Mouse (Mus musculus) midbrain, postnatal 0 days (tissue): ENCODE data around the gene Hspbp1. TPM values are rescaled to one million over a fixed set of nuclear protein-coding genes. Genes with fewer than 3 reads are reported as not detected.

Experiments used
- ATAC-seq: fragments of 200-750 bp; cut with Nextera tagmentation; 2 replicates; pipeline ENCODE4 v1.8.0; 2017; ENCODE audit warnings: moderate number of reproducible peaks, mild to moderate bottlenecking, moderate TSS enrichment, moderate library complexity; ENCODE audit not compliant: low FRiP score
- DNase-seq: peaks from one replicate; pipeline ENCODE4 v3.0.0-alpha.2; 2015; ENCODE audit warnings: low spot score
- H3K27ac ChIP-seq: fragments of 300-500 bp; sonication (generic); 2 replicates; pipeline ENCODE4 v1.5.1; 2014; ENCODE audit warnings: low read depth, mild to moderate bottlenecking, low read length, mixed read lengths
- H3K27me3 ChIP-seq: fragments of 300-500 bp; sonication (generic); 2 replicates; pipeline ENCODE4 v1.6.1; 2014; ENCODE audit warnings: low read length, control low read depth, mixed read lengths; ENCODE audit not compliant: insufficient read depth
- H3K36me3 ChIP-seq: fragments of 300-500 bp; sonication (generic); 2 replicates; pipeline ENCODE4 v1.6.1; 2014; ENCODE audit warnings: low read length, control low read depth, mixed read lengths; ENCODE audit not compliant: insufficient read depth
- H3K4me1 ChIP-seq: fragments of 300-500 bp; sonication (generic); 2 replicates; pipeline ENCODE4 v1.6.1; 2014; ENCODE audit warnings: mild to moderate bottlenecking, control low read depth, antibody characterized with exemption, low read length, mixed read lengths; ENCODE audit not compliant: insufficient read depth
- H3K4me2 ChIP-seq: fragments of 300-500 bp; sonication (generic); 2 replicates; pipeline ENCODE4 v1.6.1; 2014; ENCODE audit warnings: low read depth, mild to moderate bottlenecking, low read length, mixed read lengths; ENCODE audit not compliant: poor library complexity, severe bottlenecking
- H3K4me3 ChIP-seq: fragments of 300-500 bp; sonication (generic); 2 replicates; pipeline ENCODE4 v1.5.1; 2014; ENCODE audit warnings: low read depth, mild to moderate bottlenecking, low read length, moderate library complexity
- H3K9ac ChIP-seq: fragments of 300-500 bp; sonication (generic); replicated peaks from 2 replicates; pipeline ENCODE4 v1.6.1; 2014; ENCODE audit warnings: mild to moderate bottlenecking, low read length, moderate library complexity, mixed read lengths; ENCODE audit not compliant: poor library complexity, severe bottlenecking
- H3K9me3 ChIP-seq: fragments of 300-500 bp; sonication (generic); 2 replicates; pipeline ENCODE4 v1.6.1; 2016; ENCODE audit warnings: low read length, control low read depth
- CTCF ChIP-seq: IDR thresholded peaks from 2 replicates; pipeline ENCODE4 v1.5.1; 2016; ENCODE audit warnings: antibody characterized with exemption, mild to moderate bottlenecking
- WGBS: fragments of 180-500 bp; shearing (Covaris S2); extraction: QIAGEN DNeasy Blood & Tissue Kit; methylation state at CpG from one replicate; pipeline ENCODE4 v1.1.7; 2014; 5-methylcytosine and 5-hydroxymethylcytosine counted together
- polyA plus RNA-seq: library from polyadenylated mRNA; unstranded; fragments of >200 nt; fragmentation: Nextera tagmentation; extraction: Ambion mirVana; gene quantifications from 2 replicates; pipeline ENCODE4 v1.2.1, GENCODE M21; 2015
- total RNA-seq: library from RNA; depleted of rRNA; stranded (reverse); fragments of >200 nt; gene quantifications from 2 replicates; pipeline ENCODE4 v1.2.3, GENCODE M21; 2014

Hspbp1 gene
- total and polyA plus RNA-seq, 2 experiments from 2014 or later, result 193 to 247 TPM

DNA sequence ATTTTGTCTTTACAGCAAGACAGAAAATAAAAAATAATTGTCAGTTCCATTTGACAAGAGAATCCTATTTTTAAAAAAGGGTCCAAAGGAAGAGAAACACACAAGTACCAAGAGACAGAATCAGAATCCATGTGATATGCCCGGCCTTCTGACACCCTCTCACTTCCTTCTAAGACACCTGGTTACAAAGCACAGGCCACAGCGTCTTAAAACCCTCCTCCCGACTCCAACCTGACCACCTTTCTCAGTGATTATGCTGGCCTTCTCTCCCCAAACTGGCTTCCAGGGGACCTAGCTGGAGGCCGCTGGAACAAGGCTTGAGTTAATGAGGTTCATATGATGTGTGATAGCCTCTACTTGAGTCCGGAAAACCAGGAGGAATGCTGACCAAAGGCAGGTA, 31.5 kb downstream of the Hspbp1 start:
- Histone ChIP-seq H3K9me3 (no peaks in the 10 kb centered on the region), H3K9ac (no peak overlapping the region), H3K4me2 (no peak overlapping the region), H3K27ac (no peak overlapping the region), H3K4me1 (peaks cover 15% of the 10 kb centered on the region), H3K27me3 (no peaks in the 10 kb centered on the region), H3K36me3 (peaks cover 11% of the 10 kb centered on the region; the same call in 1 of the 2 replicates), H3K4me3 (no peak overlapping the region)
- TF ChIP-seq CTCF, result no peak
- no peak for DNase-seq
- WGBS, result 85% methylated on average over 5 of the region's 5 CpGs
- ATAC-seq, result no peak

DNA sequence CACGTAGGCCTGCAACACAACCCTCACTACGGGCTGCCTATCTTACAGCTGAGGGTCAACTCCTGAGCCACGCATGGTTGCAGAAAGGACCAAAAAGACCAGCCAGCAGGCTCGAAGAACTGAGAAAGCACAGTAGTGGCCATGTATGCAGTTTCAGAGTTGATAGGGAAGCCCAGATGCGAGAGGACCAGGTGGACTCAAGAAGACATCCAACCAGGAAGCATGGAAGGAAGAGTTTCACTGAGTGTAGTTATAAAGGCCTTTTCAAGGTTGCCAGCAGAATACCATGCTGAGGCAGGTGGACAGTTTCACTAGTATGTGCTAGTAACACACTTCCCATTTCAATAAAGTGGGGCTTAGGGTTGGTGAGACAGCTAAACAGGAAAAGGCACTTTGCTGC, 32.1 kb downstream of the Hspbp1 start:
- Histone ChIP-seq H3K27ac (no peak overlapping the region), H3K9ac (no peak overlapping the region), H3K4me2 (no peak overlapping the region), H3K9me3 (no peaks in the 10 kb centered on the region), H3K36me3 (peaks cover 11% of the 10 kb centered on the region; the same call in 1 of the 2 replicates), H3K27me3 (no peaks in the 10 kb centered on the region), H3K4me1 (peaks cover 13% of the 10 kb centered on the region), H3K4me3 (no peak overlapping the region)
- ATAC-seq (no peak), DNase-seq (no peak)
- WGBS, result 95% methylated on average over 5 of the region's 5 CpGs
- no peak for TF ChIP-seq CTCF

DNA sequence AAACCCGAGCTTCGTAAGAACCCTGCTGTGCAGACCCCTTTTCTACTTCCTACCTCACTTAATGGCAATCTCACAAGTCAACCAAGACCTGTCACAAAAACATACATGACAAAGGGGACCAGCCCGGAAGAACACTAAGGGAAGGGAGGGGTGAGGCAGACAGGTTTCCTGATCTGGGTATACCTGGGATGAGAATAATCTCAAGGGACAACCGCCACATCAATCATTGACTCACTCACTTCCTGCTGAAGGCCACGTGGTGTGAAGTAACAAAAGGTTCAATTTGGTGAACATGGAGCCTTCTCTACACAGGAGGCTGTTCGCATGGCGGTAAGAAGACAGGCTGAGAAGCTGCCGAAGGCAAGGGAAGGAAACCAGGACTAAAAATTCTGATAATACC, 33.3 kb downstream of the Hspbp1 start:
- H3K27me3 ChIP-seq, result no peaks in the 10 kb centered on the region
- DNase-seq (no peak), ATAC-seq (no peak)
- WGBS, result 79% methylated on average over 8 of the region's 8 CpGs
- H3K36me3 ChIP-seq, result peaks cover 11% of the 10 kb centered on the region; the same call in 1 of the 2 replicates
- H3K4me3 ChIP-seq, result no peak overlapping the region
- no peak for TF ChIP-seq CTCF
- no peak overlapping the region for H3K4me2 ChIP-seq
- H3K9me3 ChIP-seq, result no peaks in the 10 kb centered on the region
- no peak overlapping the region for H3K27ac ChIP-seq
- H3K4me1 ChIP-seq, result peaks cover 3% of the 10 kb centered on the region; the same call in 1 of the 2 replicates
- H3K9ac ChIP-seq, result no peak overlapping the region

DNA sequence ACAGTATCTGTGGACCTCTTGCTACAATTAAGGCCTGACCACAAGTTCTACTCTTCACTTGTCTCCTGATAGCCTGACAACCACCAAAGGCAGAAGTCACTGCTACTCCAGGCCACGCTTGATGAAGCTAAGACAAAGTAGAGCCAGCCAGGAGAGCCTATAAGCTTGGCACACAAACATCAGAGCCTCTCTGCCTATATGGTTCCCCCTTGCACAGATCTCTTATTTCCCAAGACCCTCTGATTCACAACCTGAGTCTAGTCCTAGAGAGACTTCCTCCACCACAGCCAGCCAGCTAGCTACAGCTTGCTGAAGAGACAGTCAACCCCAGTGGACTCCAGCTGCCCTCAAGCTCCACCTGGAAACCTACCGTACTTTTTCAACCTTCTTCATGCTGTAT, 36.9 kb downstream of the Hspbp1 start:
- Histone ChIP-seq H3K4me1 (no peaks in the 10 kb centered on the region), H3K9me3 (no peaks in the 10 kb centered on the region), H3K27me3 (no peaks in the 10 kb centered on the region), H3K4me3 (no peak overlapping the region), H3K36me3 (peaks cover 32% of the 10 kb centered on the region), H3K4me2 (no peak overlapping the region), H3K9ac (no peak overlapping the region), H3K27ac (no peak overlapping the region)
- DNase-seq, result no peak
- TF ChIP-seq CTCF, result no peak
- ATAC-seq, result no peak
- WGBS, result 89% methylated on average over 2 of the region's 2 CpGs

DNA sequence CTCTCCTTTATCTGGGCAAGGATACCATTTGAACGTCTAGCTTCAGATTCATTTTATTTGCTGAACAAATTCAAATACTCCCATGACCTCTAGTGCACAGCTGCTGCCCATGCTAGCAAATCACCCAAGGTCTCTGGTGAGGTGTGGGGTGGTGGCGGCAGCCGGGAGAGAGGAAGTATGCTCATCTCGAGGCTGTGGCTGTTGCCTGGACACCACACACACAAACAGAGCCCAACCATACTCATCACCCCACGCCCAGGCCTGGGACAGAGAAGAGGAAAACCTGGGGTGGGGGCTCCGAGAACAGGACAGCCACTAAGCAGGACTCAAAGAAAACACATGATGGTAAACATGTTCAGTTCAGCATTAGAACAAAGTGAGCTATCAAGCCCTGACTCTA, 37.6 kb downstream of the Hspbp1 start:
- 80% methylated on average over 6 of the region's 6 CpGs for WGBS
- no peak for ATAC-seq
- Histone ChIP-seq H3K36me3 (peaks cover 32% of the 10 kb centered on the region), H3K4me3 (no peak overlapping the region), H3K4me2 (no peak overlapping the region), H3K27me3 (no peaks in the 10 kb centered on the region), H3K9ac (no peak overlapping the region), H3K4me1 (no peaks in the 10 kb centered on the region), H3K27ac (no peak overlapping the region), H3K9me3 (no peaks in the 10 kb centered on the region)
- DNase-seq, result no peak
- TF ChIP-seq CTCF, result no peak

DNA sequence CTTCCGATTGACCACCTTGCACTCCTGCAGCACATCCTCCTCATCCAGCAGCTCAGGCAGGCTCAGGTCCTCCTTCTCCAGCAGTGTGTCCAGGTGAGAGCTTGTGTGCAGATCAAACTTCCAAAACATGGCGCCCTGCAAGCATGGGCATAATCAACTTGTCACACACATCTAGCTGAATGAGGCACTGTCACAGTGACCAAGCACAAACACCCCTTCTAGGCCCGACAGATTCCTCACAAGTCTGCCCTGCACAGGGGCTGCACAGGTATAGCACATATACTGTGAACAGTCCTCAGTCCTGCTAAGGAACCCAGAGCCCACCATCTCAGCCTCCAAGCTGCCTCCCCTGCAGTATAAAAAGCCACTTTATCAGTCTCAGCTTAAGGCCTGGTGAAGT, 38.1 kb downstream of the Hspbp1 start:
- no peak overlapping the region for H3K4me2 ChIP-seq
- H3K36me3 ChIP-seq, result peaks cover 36% of the 10 kb centered on the region
- no peaks in the 10 kb centered on the region for H3K27me3 ChIP-seq
- DNase-seq (no peak), ATAC-seq (no peak)
- TF ChIP-seq CTCF, result no peak
- H3K9ac ChIP-seq, result no peak overlapping the region
- no peaks in the 10 kb centered on the region for H3K9me3 ChIP-seq
- no peaks in the 10 kb centered on the region for H3K4me1 ChIP-seq
- H3K27ac ChIP-seq, result no peak overlapping the region
- WGBS, result 89% methylated on average over 3 of the region's 3 CpGs
- H3K4me3 ChIP-seq, result no peak overlapping the region
